9 mouse cellular contexts compared by ENCODE assay signal in genomic region chr13:58188412-58188811, GRCm38 (mm10). TPM values are rescaled to one million over a fixed set of nuclear protein-coding genes. Genes with fewer than 3 reads are reported as not detected.
DNase-seq lines count a peak whose midpoint lies in the region; ATAC-seq and TF ChIP-seq lines count a peak whose summit lies in the region.
"Had no signal": no experiment of that assay in that cellular context is flagged by ENCODE, and none has a peak within 500 bp of the region (broad histone marks: within the 10 kb centered on the region; RNA-seq: fewer than 3 reads in every experiment).

No protein-coding gene starts in this region.

- no peak overlapping the region for H3K27ac ChIP-seq in kidney, embryonic 16.5 days (ENCODE audit: low read length)
- no peak overlapping the region for H3K27ac ChIP-seq in liver, adult 2 months (replicated peaks; ENCODE audit: insufficient read depth, low read depth, low read length)
- H3K27ac ChIP-seq in neural tube, embryonic 11.5 days (ENCODE audit: low read depth, low read length), result no peak overlapping the region
- H3K27ac ChIP-seq: embryonic facial prominence, embryonic 13.5 days had no signal

- peak; percentile 83 for DNase-seq in 416B (ENCODE audit: low read depth)
- peak; percentile 80 for DNase-seq in adipocyte (ENCODE audit: low spot score)
- DNase-seq in gastrocnemius, postnatal 25 days, result peak; percentile 59
- peak; percentile 60 for DNase-seq in liver, adult 2 months (ENCODE audit: extremely low read depth, low read depth, low spot score)
- peak; percentile 86 for DNase-seq in neural tube, embryonic 11.5 days (ENCODE audit: low spot score)
- peak; percentile 68 for DNase-seq in telencephalon, adult 2 months (ENCODE audit: low read depth, low spot score)

- no peaks in the 10 kb centered on the region for H3K27me3 ChIP-seq in kidney, embryonic 16.5 days (ENCODE audit: insufficient read depth, low read length)
- no peaks in the 10 kb centered on the region for H3K27me3 ChIP-seq in liver, adult 2 months (ENCODE audit: control insufficient read depth, insufficient read depth, low read length)
- H3K27me3 ChIP-seq in neural tube, embryonic 11.5 days (ENCODE audit: control insufficient read depth, insufficient read depth, low read length), result no peaks in the 10 kb centered on the region
- H3K27me3 ChIP-seq: embryonic facial prominence, embryonic 13.5 days had no signal

- H3K79me2 ChIP-seq in liver, adult 2 months (ENCODE audit: control insufficient read depth, insufficient read depth, low read length), result peaks cover 14% of the 10 kb centered on the region; the same call in 1 of the 2 replicates

- TF ChIP-seq POLR2A in liver, adult 2 months (IDR thresholded peaks at IDR 0.05; ENCODE audit: extremely low read depth, insufficient read depth, low read length), result no peak

- TF ChIP-seq CTCF in liver, adult 2 months (IDR thresholded peaks at IDR 0.05; ENCODE audit: low read depth, low read length), result peak; percentile 84

- H3K9ac ChIP-seq in kidney, embryonic 16.5 days (replicated peaks; ENCODE audit: low read length), result no peak overlapping the region
- H3K9ac ChIP-seq in liver, adult 2 months (ENCODE audit: low read depth, low read length), result no peak overlapping the region
- no peak overlapping the region for H3K9ac ChIP-seq in neural tube, embryonic 11.5 days (ENCODE audit: low read length)
- H3K9ac ChIP-seq: embryonic facial prominence, embryonic 13.5 days had no signal

- no peaks in the 10 kb centered on the region for H3K4me1 ChIP-seq in kidney, embryonic 16.5 days (ENCODE audit: insufficient read depth, low read length)
- peaks cover 2% of the 10 kb centered on the region for H3K4me1 ChIP-seq in liver, adult 2 months (ENCODE audit: control insufficient read depth, insufficient read depth, low read length)
- H3K4me1 ChIP-seq in neural tube, embryonic 11.5 days (ENCODE audit: control insufficient read depth, insufficient read depth, low read length), result no peaks in the 10 kb centered on the region
- H3K4me1 ChIP-seq: embryonic facial prominence, embryonic 13.5 days had no signal

- peaks cover 53% of the 10 kb centered on the region for H3K36me3 ChIP-seq in kidney, embryonic 16.5 days (ENCODE audit: insufficient read depth, low read length)
- H3K36me3 ChIP-seq in liver, adult 2 months (ENCODE audit: control insufficient read depth, insufficient read depth, low read length), result peaks cover 49% of the 10 kb centered on the region
- H3K36me3 ChIP-seq in neural tube, embryonic 11.5 days (ENCODE audit: control insufficient read depth, insufficient read depth, low read length), result peaks cover 11% of the 10 kb centered on the region

- ATAC-seq in common myeloid progenitor, adult 5-6 weeks (replicated peaks; ENCODE audit: low read depth, poor library complexity, severe bottlenecking), result peak; percentile 96
- peak; percentile 69 for ATAC-seq in kidney, embryonic 16.5 days (ENCODE audit: low FRiP score, low TSS enrichment)
- no peak for ATAC-seq in neural tube, embryonic 11.5 days (ENCODE audit: insufficient read depth, low FRiP score, low TSS enrichment)

- no peaks in the 10 kb centered on the region for H3K9me3 ChIP-seq in kidney, embryonic 16.5 days (ENCODE audit: low read length)
- no peaks in the 10 kb centered on the region for H3K9me3 ChIP-seq in neural tube, embryonic 11.5 days (ENCODE audit: control insufficient read depth, low read length)
- H3K9me3 ChIP-seq: embryonic facial prominence, embryonic 13.5 days had no signal

- 66% methylated on average over 4 of the region's 4 CpGs for whole genome bisulfite sequencing in kidney, embryonic 16.5 days
- WGBS in liver, adult 2 months, result 54% methylated on average over 4 of the region's 4 CpGs
- 69% methylated on average over 4 of the region's 4 CpGs for WGBS in neural tube, embryonic 11.5 days

- H3K4me2 ChIP-seq in kidney, embryonic 16.5 days (replicated peaks; ENCODE audit: low read depth, low read length), result no peak overlapping the region
- no peak overlapping the region for H3K4me2 ChIP-seq in neural tube, embryonic 11.5 days (ENCODE audit: low read depth)
- H3K4me2 ChIP-seq: embryonic facial prominence, embryonic 13.5 days had no signal

- no peak overlapping the region for H3K4me3 ChIP-seq in kidney, embryonic 16.5 days (ENCODE audit: low read length)
- H3K4me3 ChIP-seq in liver, adult 2 months (ENCODE audit: insufficient read depth, low read depth, low read length), result no peak overlapping the region
- no peak overlapping the region for H3K4me3 ChIP-seq in neural tube, embryonic 11.5 days (ENCODE audit: low read depth, low read length)
- H3K4me3 ChIP-seq: embryonic facial prominence, embryonic 13.5 days had no signal

RNA-seq across cellular contexts. Expression of gene Ubqln1, which starts 27.0 kb away (rescaled TPM):
- total RNA-seq in common myeloid progenitor, adult 5-6 weeks (2017), result 70.7 and 76.1 TPM in 2 replicates
- 10 to 100 TPM; 41.1 to 42.4 TPM for total RNA-seq in gastrocnemius, postnatal 25 days (2021)
- 103 and 104 TPM in 2 replicates for polyA plus RNA-seq in kidney, embryonic 16.5 days (2015; fragmentation: Nextera tagmentation; extraction: Ambion mirVana)
- total RNA-seq in liver, adult 2 months (2014; rRNA removed), result 77.4 and 87.1 TPM in 2 replicates
- polyA plus RNA-seq in liver, adult 2 months (2012; rRNA removed), result 119 and 146 TPM in 2 replicates
- 160 and 170 TPM in 2 replicates for polyA plus RNA-seq in neural tube, embryonic 11.5 days (2014; fragmentation: Nextera tagmentation; extraction: Ambion mirVana)

RNA-seq across cellular contexts. Expression of gene Idnk, which starts 31.0 kb away (rescaled TPM):
- total RNA-seq in common myeloid progenitor, adult 5-6 weeks (2017), result 24.9 and 28.5 TPM in 2 replicates
- total RNA-seq in gastrocnemius, postnatal 25 days (2021), result 10 to 100 TPM in 1 of 2 experiments, 1 to 10 TPM in 1; 9.3 to 12.2 TPM
- 38.6 and 39.9 TPM in 2 replicates for polyA plus RNA-seq in kidney, embryonic 16.5 days (2015; fragmentation: Nextera tagmentation; extraction: Ambion mirVana)
- total RNA-seq in liver, adult 2 months (2014; rRNA removed), result 34.0 and 34.5 TPM in 2 replicates
- 26.9 and 27.3 TPM in 2 replicates for polyA plus RNA-seq in liver, adult 2 months (2012; rRNA removed)
- polyA plus RNA-seq in neural tube, embryonic 11.5 days (2014; fragmentation: Nextera tagmentation; extraction: Ambion mirVana), result 46.3 and 54.4 TPM in 2 replicates
